Mouse (Mus musculus): ENCODE data around the gene Tmem94. TPM values are rescaled to one million over a fixed set of nuclear protein-coding genes. Genes with fewer than 3 reads are reported as not detected.

Tmem94 gene
- polyA plus RNA-seq, 1 experiment from 2014 or later: 12.4 TPM

DNA sequence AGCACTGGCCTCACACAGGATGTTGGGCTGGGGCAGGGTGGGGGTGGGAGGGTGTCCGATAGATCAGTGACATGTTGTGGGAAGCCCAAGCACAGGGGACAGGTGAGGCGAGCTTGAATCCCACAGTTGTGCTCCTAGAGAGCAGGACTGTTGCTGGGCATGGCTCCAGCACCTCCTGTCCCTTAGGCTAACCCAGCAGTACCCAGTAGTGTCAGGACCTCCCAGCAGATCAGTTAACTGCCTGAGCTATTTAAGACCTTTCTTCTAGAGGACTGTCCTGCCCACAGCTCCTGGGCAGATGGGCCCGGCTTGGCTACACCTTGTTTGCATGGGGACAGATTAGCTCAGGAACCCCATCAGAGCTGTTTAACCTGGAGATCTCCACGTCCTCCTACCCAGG, 63.8 kb downstream of the Tmem94 start:
- WGBS: 73% methylated on average over 4 of the region's 4 CpGs
- no peak for DNase-seq (ENCODE audit: low spot score)
- H3K36me3 ChIP-seq (ENCODE audit: control insufficient read depth, insufficient read depth, low read length): no peaks in the 10 kb centered on the region
- H3K9me3 ChIP-seq (replicated peaks; ENCODE audit: control insufficient read depth, low read length): no peaks in the 10 kb centered on the region
- no peak overlapping the region for H3K9ac ChIP-seq (ENCODE audit: low read length)
- H3K4me2 ChIP-seq (ENCODE audit: low read length): no peak overlapping the region
- H3K4me1 ChIP-seq (ENCODE audit: control insufficient read depth, insufficient read depth, low read length): peaks cover 5% of the 10 kb centered on the region; the same call in 1 of the 2 replicates
- H3K27ac ChIP-seq (ENCODE audit: low read depth, low read length): no peak overlapping the region
- no peak overlapping the region for H3K4me3 ChIP-seq (ENCODE audit: low read depth, low read length)
- ATAC-seq: no peak
- peaks cover 30% of the 10 kb centered on the region for H3K27me3 ChIP-seq (replicated peaks; ENCODE audit: control insufficient read depth, insufficient read depth, low read length)

DNA sequence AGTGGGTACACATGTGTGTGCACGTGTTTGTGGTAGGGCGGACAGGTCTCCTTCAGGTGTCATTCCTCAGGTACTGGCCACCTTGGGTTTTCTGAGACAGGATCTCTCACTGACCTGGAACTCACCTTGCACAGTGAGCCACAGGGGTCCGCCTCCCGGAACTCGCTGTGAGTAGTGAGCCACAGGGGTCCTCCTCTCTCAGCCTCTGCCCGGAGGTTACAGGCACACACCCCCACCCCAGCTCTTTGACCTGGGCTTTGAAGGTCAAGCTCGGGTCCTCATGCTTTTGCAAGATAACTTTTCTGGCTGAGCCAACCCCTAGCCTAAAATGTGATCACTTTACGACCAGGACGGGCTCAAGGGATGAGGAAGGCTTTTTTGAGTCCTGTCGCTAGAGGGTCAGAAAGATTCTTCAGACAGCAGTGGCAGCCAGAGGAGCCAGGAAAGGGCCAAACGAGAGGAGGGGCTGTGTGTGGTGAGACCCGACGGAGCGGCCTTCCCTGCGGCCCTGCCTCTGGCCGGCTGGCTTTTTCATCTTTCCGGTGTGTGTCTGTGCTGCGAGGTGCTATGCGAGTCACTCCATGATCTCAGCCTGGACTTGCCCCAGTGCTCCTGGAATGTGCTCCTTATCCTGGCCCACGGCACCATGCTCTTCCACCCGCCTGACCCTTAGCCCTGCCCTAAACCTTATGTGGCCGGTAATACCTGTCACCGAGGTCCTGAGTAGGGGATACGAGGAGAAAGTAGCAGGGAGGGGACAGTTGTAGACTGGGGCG, 65.5 kb downstream of the Tmem94 start:
- 25% methylated on average over 25 of the region's 25 CpGs for WGBS

DNA sequence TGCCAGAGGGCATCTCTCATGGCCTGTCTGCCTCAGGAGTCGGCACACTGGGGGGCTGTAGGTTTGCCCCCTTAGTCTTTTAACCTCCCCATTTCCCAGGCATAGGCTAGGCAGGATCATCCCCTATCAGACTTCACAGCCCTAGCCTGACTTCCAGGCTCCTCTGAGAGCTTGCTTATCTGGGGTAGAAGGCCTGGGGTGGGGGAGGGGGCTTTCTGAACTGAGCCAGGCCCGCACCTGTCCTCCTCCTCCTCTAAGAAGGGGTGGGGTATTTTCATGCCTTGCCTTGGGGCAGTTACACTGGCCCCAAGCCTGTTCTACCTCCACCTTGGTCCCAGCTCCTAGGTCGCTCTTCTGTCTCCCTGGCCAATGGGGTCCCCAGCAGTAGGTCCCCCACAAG, 66.3 kb downstream of the Tmem94 start:
- no peaks in the 10 kb centered on the region for H3K4me1 ChIP-seq (ENCODE audit: control insufficient read depth, insufficient read depth, low read length)
- no peaks in the 10 kb centered on the region for H3K36me3 ChIP-seq (ENCODE audit: control insufficient read depth, insufficient read depth, low read length)
- 42% methylated on average over 3 of the region's 3 CpGs for whole genome bisulfite sequencing
- DNase-seq (ENCODE audit: low spot score) (no peak), ATAC-seq (no peak)
- H3K27me3 ChIP-seq (replicated peaks; ENCODE audit: control insufficient read depth, insufficient read depth, low read length): peaks cover 7% of the 10 kb centered on the region
- no peak overlapping the region for H3K27ac ChIP-seq (ENCODE audit: low read depth, low read length)
- no peak overlapping the region for H3K9ac ChIP-seq (ENCODE audit: low read length)
- no peak overlapping the region for H3K4me3 ChIP-seq (ENCODE audit: low read depth, low read length)
- no peaks in the 10 kb centered on the region for H3K9me3 ChIP-seq (replicated peaks; ENCODE audit: control insufficient read depth, low read length)
- no peak overlapping the region for H3K4me2 ChIP-seq (ENCODE audit: low read length)

More for the DNA sequence above, 65.5 kb downstream of the Tmem94 start:
- Histone ChIP-seq H3K27ac (ENCODE audit: low read depth, low read length) (no peak overlapping the region), H3K4me1 (ENCODE audit: control insufficient read depth, insufficient read depth, low read length) (no peaks in the 10 kb centered on the region), H3K9ac (ENCODE audit: low read length) (no peak overlapping the region), H3K36me3 (ENCODE audit: control insufficient read depth, insufficient read depth, low read length) (no peaks in the 10 kb centered on the region), H3K4me2 (ENCODE audit: low read length) (no peak overlapping the region), H3K27me3 (replicated peaks; ENCODE audit: control insufficient read depth, insufficient read depth, low read length) (peaks cover 13% of the 10 kb centered on the region), H3K4me3 (ENCODE audit: low read depth, low read length) (no peak overlapping the region), H3K9me3 (replicated peaks; ENCODE audit: control insufficient read depth, low read length) (no peaks in the 10 kb centered on the region)
- no peak for DNase-seq (ENCODE audit: low spot score)
- no peak for ATAC-seq

DNA sequence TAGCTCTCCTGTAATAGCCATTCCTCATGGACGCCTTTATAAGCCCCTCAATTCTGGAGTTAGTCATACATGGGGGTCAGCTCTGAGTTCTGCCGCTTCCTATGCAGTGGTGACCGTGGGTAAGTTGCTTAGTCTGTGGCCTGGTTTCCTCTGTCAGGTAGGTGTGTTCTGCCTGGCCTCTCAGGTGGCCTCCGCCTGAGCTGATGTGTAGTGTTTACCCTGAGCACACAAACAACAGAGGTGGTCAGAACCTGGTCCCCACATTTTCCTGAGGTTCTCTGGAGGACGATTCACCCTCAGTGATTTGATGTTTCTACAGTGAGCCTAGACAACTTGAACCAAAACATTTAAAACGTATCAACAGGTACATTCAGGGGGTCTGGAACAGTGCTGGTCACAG, 66.8 kb downstream of the Tmem94 start:
- no peak for ATAC-seq
- Histone ChIP-seq H3K4me3 (ENCODE audit: low read depth, low read length) (no peak overlapping the region), H3K9ac (ENCODE audit: low read length) (no peak overlapping the region), H3K27ac (ENCODE audit: low read depth, low read length) (no peak overlapping the region), H3K9me3 (replicated peaks; ENCODE audit: control insufficient read depth, low read length) (no peaks in the 10 kb centered on the region), H3K36me3 (ENCODE audit: control insufficient read depth, insufficient read depth, low read length) (no peaks in the 10 kb centered on the region), H3K4me1 (ENCODE audit: control insufficient read depth, insufficient read depth, low read length) (no peaks in the 10 kb centered on the region), H3K27me3 (replicated peaks; ENCODE audit: control insufficient read depth, insufficient read depth, low read length) (0 out of 2 replicates have a peak, but pooled peaks cover 5% of the 10 kb centered on the region), H3K4me2 (ENCODE audit: low read length) (no peak overlapping the region)
- WGBS: 70% methylated on average over 6 of the region's 6 CpGs
- DNase-seq (ENCODE audit: low spot score): no peak

DNA sequence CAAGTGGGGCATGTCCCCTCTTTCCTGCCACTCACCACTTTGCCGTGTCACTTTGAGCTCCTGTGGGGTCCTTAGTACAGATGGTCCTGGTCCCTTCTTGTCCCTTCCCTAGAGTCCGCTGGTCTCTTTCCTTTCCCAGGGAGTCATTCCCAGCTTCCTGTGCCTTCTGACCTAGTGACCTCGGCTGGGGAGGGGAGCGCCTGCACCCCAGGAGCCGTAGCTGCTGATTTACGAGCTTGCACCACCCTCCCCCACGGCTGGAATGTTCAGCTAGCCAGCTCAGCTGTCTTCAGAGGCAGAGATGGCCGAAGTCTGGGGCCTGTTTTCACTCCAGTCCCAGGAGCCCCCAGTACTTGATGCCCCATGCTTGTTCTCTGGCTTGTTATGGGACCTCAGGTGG, 67.3 kb downstream of the Tmem94 start:
- DNase-seq (ENCODE audit: low spot score): no peak
- 27% methylated on average over 8 of the region's 8 CpGs for WGBS
- no peak for ATAC-seq
- Histone ChIP-seq H3K9me3 (replicated peaks; ENCODE audit: control insufficient read depth, low read length) (no peaks in the 10 kb centered on the region), H3K4me2 (ENCODE audit: low read length) (no peak overlapping the region), H3K9ac (ENCODE audit: low read length) (no peak overlapping the region), H3K36me3 (ENCODE audit: control insufficient read depth, insufficient read depth, low read length) (no peaks in the 10 kb centered on the region), H3K27me3 (replicated peaks; ENCODE audit: control insufficient read depth, insufficient read depth, low read length) (0 out of 2 replicates have a peak, but pooled peaks cover 5% of the 10 kb centered on the region), H3K4me3 (ENCODE audit: low read depth, low read length) (no peak overlapping the region), H3K27ac (ENCODE audit: low read depth, low read length) (no peak overlapping the region), H3K4me1 (ENCODE audit: control insufficient read depth, insufficient read depth, low read length) (no peaks in the 10 kb centered on the region)

DNA sequence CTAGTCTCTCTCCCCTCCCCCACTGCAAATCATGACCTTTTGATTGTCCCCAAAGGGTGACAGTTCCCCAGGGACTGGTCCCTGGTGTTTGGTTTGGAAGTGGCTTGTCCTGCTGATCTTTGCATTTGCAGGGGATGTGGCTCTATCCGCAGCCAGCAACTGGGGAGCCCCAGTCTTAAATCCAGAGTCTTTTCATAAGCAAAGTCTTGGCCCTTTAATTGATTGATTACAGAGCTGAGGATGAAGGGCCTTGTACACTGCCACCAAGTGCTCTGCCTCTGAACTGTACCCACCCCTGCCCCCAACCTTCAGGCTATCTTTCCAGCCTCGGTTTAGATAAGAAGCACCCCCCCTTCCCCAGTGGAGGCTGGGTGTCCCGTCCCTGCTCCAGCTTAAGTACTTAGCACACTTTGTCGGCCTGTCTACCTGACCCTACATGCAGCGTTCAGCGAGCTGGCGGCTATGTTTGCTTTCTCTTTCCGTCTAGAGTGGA, 67.8 kb downstream of the Tmem94 start:
- H3K27me3 ChIP-seq (replicated peaks; ENCODE audit: control insufficient read depth, insufficient read depth, low read length): 0 out of 2 replicates have a peak, but pooled peaks cover 5% of the 10 kb centered on the region
- 23% methylated on average over 8 of the region's 8 CpGs for whole genome bisulfite sequencing
- H3K27ac ChIP-seq (ENCODE audit: low read depth, low read length): no peak overlapping the region
- H3K36me3 ChIP-seq (ENCODE audit: control insufficient read depth, insufficient read depth, low read length): no peaks in the 10 kb centered on the region
- ATAC-seq (no peak), DNase-seq (ENCODE audit: low spot score) (no peak)
- H3K4me1 ChIP-seq (ENCODE audit: control insufficient read depth, insufficient read depth, low read length): no peaks in the 10 kb centered on the region
- no peak overlapping the region for H3K4me2 ChIP-seq (ENCODE audit: low read length)
- no peaks in the 10 kb centered on the region for H3K9me3 ChIP-seq (replicated peaks; ENCODE audit: control insufficient read depth, low read length)
- H3K4me3 ChIP-seq (ENCODE audit: low read depth, low read length): no peak overlapping the region
- H3K9ac ChIP-seq (ENCODE audit: low read length): no peak overlapping the region

DNA sequence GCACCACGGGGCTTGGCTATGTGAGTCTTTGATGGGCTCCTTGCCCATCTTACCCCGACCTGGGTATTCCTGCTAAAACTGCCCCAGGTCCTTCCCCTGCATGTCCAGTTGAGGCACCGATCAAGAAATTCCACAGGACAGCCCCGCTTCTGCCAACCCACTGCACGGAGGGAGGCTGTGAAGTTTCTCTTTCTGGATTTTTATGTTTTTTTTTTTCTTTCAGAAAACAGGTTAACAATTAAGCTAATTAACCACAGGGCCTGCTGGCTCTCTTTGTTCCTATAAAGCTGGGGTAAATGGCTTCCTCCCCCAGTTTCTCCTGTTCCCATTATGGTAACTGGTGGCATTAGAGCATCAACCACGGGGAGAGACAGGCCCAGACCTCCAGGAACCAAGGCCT, 68.8 kb downstream of the Tmem94 start:
- Histone ChIP-seq H3K9ac (ENCODE audit: low read length) (no peak overlapping the region), H3K4me2 (ENCODE audit: low read length) (no peak overlapping the region), H3K9me3 (replicated peaks; ENCODE audit: control insufficient read depth, low read length) (no peaks in the 10 kb centered on the region), H3K4me3 (ENCODE audit: low read depth, low read length) (no peak overlapping the region), H3K27me3 (replicated peaks; ENCODE audit: control insufficient read depth, insufficient read depth, low read length) (0 out of 2 replicates have a peak, but pooled peaks cover 5% of the 10 kb centered on the region), H3K4me1 (ENCODE audit: control insufficient read depth, insufficient read depth, low read length) (no peaks in the 10 kb centered on the region), H3K27ac (ENCODE audit: low read depth, low read length) (no peak overlapping the region), H3K36me3 (ENCODE audit: control insufficient read depth, insufficient read depth, low read length) (no peaks in the 10 kb centered on the region)
- ATAC-seq (no peak), DNase-seq (ENCODE audit: low spot score) (no peak)
- 41% methylated on average over 6 of the region's 6 CpGs for WGBS

DNA sequence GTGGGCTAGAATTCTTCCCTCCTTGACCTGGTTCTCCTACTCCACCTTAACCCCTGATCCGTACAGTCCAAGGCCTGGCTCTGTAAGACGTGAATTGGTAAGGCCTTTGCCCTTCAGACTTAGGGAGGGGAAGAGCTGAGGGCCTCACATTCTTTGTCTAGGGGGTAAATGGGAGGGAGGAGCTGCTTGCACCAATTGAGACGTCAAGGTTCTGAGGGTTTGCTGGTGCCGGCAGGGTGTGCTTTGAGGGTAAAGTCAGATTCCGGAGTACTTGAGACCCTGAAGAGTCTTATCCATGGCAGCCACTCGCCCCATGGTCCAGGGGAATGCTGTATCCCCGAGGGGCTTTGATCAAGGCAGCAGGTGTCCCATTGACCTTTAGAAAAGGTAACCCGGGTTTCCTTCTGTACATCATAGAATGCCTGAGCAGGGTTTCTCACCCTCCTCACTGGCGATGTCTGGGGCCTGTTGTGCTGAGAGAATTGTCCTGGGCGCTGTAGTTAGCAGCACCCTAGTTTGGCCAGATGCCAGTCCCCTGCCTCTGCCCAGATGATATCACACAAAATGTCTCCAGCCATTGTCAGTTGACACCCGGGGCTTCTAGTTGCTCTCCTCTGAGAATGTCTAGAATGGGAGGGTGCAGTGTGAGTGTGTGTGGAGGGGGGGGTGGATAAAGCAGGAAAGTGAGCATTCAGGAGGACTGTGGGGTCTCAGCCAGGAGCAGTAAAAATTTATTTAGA, 71.6 kb downstream of the Tmem94 start:
- no peak overlapping the region; the same call in 1 of the 2 replicates for H3K9ac ChIP-seq (ENCODE audit: low read length)
- no peaks in the 10 kb centered on the region for H3K4me1 ChIP-seq (ENCODE audit: control insufficient read depth, insufficient read depth, low read length)
- H3K36me3 ChIP-seq (ENCODE audit: control insufficient read depth, insufficient read depth, low read length): no peaks in the 10 kb centered on the region
- no peak overlapping the region for H3K27ac ChIP-seq (ENCODE audit: low read depth, low read length)
- H3K27me3 ChIP-seq (replicated peaks; ENCODE audit: control insufficient read depth, insufficient read depth, low read length): no peaks in the 10 kb centered on the region
- WGBS: 34% methylated on average over 11 of the region's 11 CpGs
- H3K4me3 ChIP-seq (ENCODE audit: low read depth, low read length): no peak overlapping the region
- H3K4me2 ChIP-seq (ENCODE audit: low read length): no peak overlapping the region
- no peak for DNase-seq (ENCODE audit: low spot score)
- no peaks in the 10 kb centered on the region for H3K9me3 ChIP-seq (replicated peaks; ENCODE audit: control insufficient read depth, low read length)
- no peak for ATAC-seq
